Comparison of ENCODE assay signal across 8 mouse cellular contexts in genomic region chr7:12961511-12962141, GRCm38 (mm10). TPM values are rescaled to one million over a fixed set of nuclear protein-coding genes. Genes with fewer than 3 reads are reported as not detected.
DNase-seq lines count a peak whose midpoint lies in the region; ATAC-seq and TF ChIP-seq lines count a peak whose summit lies in the region.

No protein-coding gene starts in this region.

- H3K36me3 ChIP-seq in forebrain, postnatal 0 days (ENCODE audit: insufficient read depth) = no peaks in the 10 kb centered on the region
- H3K36me3 ChIP-seq in hindbrain, embryonic 11.5 days (ENCODE audit: control insufficient read depth, insufficient read depth, low read length) = no peaks in the 10 kb centered on the region

- WGBS in cerebellum, adult 2 months = 1% methylated on average over 29 of the region's 29 CpGs
- 1% methylated on average over 29 of the region's 29 CpGs for WGBS in forebrain, postnatal 0 days
- 4% methylated on average over 29 of the region's 29 CpGs for WGBS in hindbrain, embryonic 11.5 days

- peak; percentile 47; the same call in 1 of the 2 replicates for TF ChIP-seq POLR2A in cerebellum, adult 2 months (IDR thresholded peaks at IDR 0.05; ENCODE audit: borderline replicate concordance, insufficient read depth, low read length)

- H3K9ac ChIP-seq in forebrain, postnatal 0 days = peak overlapping the region; percentile 62
- H3K9ac ChIP-seq in hindbrain, embryonic 11.5 days (ENCODE audit: low read depth, low read length) = peak overlapping the region; percentile 62

- H3K27me3 ChIP-seq in cerebellum, adult 2 months (ENCODE audit: control insufficient read depth, insufficient read depth, low read length) = no peaks in the 10 kb centered on the region
- H3K27me3 ChIP-seq in forebrain, postnatal 0 days (ENCODE audit: insufficient read depth, low read length) = no peaks in the 10 kb centered on the region
- no peaks in the 10 kb centered on the region for H3K27me3 ChIP-seq in hindbrain, embryonic 11.5 days (ENCODE audit: control insufficient read depth, insufficient read depth, low read length)

- peaks cover 5% of the 10 kb centered on the region; the same call in 1 of the 2 replicates for H3K4me1 ChIP-seq in cerebellum, adult 2 months (ENCODE audit: control insufficient read depth, insufficient read depth, low read length)
- peaks cover under 1% of the 10 kb centered on the region; the same call in 1 of the 2 replicates for H3K4me1 ChIP-seq in forebrain, postnatal 0 days (ENCODE audit: insufficient read depth)
- H3K4me1 ChIP-seq in hindbrain, embryonic 11.5 days (replicated peaks; ENCODE audit: control insufficient read depth, insufficient read depth, low read length) = peaks cover 4% of the 10 kb centered on the region; the same call in 1 of the 2 replicates

- peak overlapping the region; percentile 70 for H3K27ac ChIP-seq in cerebellum, adult 2 months (ENCODE audit: insufficient read depth, low read length)
- peak overlapping the region; percentile 89 for H3K27ac ChIP-seq in forebrain, postnatal 0 days (ENCODE audit: low read depth, low read length)
- H3K27ac ChIP-seq in hindbrain, embryonic 11.5 days (ENCODE audit: low read depth, low read length) = peak overlapping the region; percentile 43; the same call in 1 of the 2 replicates

- DNase-seq in MN1 (ENCODE audit: low spot score) = peak; percentile 88
- peak; percentile 45 to 69 for DNase-seq in cerebellum, adult 2 months
- peak; percentile 90 for DNase-seq in forebrain, postnatal 0 days
- DNase-seq in hindbrain, embryonic 11.5 days (ENCODE audit: low spot score) = peak; percentile 80
- peak; percentile 42 to 64 for DNase-seq in layer of hippocampus, postnatal 14 days (ENCODE audit: low spot score in 2 of 2)
- DNase-seq in lung, postnatal 25 days (ENCODE audit: low spot score) = peak; percentile 61
- DNase-seq in retina, postnatal 1 day = peak; percentile 91
- peak; percentile 75 for DNase-seq in thymus, postnatal 4 days

- TF ChIP-seq CTCF in cerebellum, adult 2 months (IDR thresholded peaks at IDR 0.05; ENCODE audit: borderline replicate concordance, insufficient read depth, low read depth, low read length) = no peak
- no peak for TF ChIP-seq CTCF in forebrain, postnatal 0 days (IDR thresholded peaks at IDR 0.05; ENCODE audit: low read depth)

- H3K9me3 ChIP-seq in forebrain, postnatal 0 days (ENCODE audit: low read length) = no peaks in the 10 kb centered on the region
- H3K9me3 ChIP-seq in hindbrain, embryonic 11.5 days (ENCODE audit: control insufficient read depth, low read length) = no peaks in the 10 kb centered on the region

- ATAC-seq in forebrain, postnatal 0 days = peak; percentile 80
- ATAC-seq in hindbrain, embryonic 11.5 days (ENCODE audit: low FRiP score) = peak; percentile 75

- peak overlapping the region; percentile 100 for H3K4me3 ChIP-seq in cerebellum, adult 2 months (replicated peaks; ENCODE audit: insufficient read depth, low read depth, low read length)
- peak overlapping the region; percentile 52 for H3K4me3 ChIP-seq in forebrain, postnatal 0 days (ENCODE audit: low read depth, low read length)
- peak overlapping the region; percentile 34 for H3K4me3 ChIP-seq in hindbrain, embryonic 11.5 days (ENCODE audit: low read depth, low read length)

- peak overlapping the region; percentile 64 for H3K4me2 ChIP-seq in forebrain, postnatal 0 days (ENCODE audit: low read depth)
- H3K4me2 ChIP-seq in hindbrain, embryonic 11.5 days (replicated peaks; ENCODE audit: low read depth, low read length) = peak overlapping the region; percentile 45

RNA-seq across cellular contexts. Expression of gene Zfp324, which starts 4.0 kb away (rescaled TPM):
- polyA plus RNA-seq in cerebellum, adult 2 months (2012; rRNA removed) = 5.8 and 6.2 TPM in 2 replicates
- 32.9 and 47.7 TPM in 2 replicates for total RNA-seq in forebrain, postnatal 0 days (2014; rRNA removed)
- polyA plus RNA-seq in forebrain, postnatal 0 days (2015; fragmentation: Nextera tagmentation; extraction: Ambion mirVana) = 6.8 and 8.8 TPM in 2 replicates
- polyA plus RNA-seq in hindbrain, embryonic 11.5 days (2014; fragmentation: Nextera tagmentation; extraction: Ambion mirVana) = 7.4 and 8.0 TPM in 2 replicates
- total RNA-seq in layer of hippocampus, postnatal 14 days (2021) = 10 to 100 TPM; 12.0 to 13.5 TPM

RNA-seq across cellular contexts. Expression of gene Zfp446, which starts 16.0 kb away (rescaled TPM):
- 13.8 and 16.0 TPM in 2 replicates for polyA plus RNA-seq in cerebellum, adult 2 months (2012; rRNA removed)
- total RNA-seq in forebrain, postnatal 0 days (2014; rRNA removed) = 7.5 and 13.0 TPM in 2 replicates
- 6.0 and 8.2 TPM in 2 replicates for polyA plus RNA-seq in forebrain, postnatal 0 days (2015; fragmentation: Nextera tagmentation; extraction: Ambion mirVana)
- polyA plus RNA-seq in hindbrain, embryonic 11.5 days (2014; fragmentation: Nextera tagmentation; extraction: Ambion mirVana) = 8.5 and 11.7 TPM in 2 replicates
- 1 to 10 TPM; 8.3 to 9.1 TPM for total RNA-seq in layer of hippocampus, postnatal 14 days (2021)

RNA-seq across cellular contexts. Expression of gene Rnf225, which starts 34.4 kb away (rescaled TPM):
- 2.6 and 3.5 TPM in 2 replicates for polyA plus RNA-seq in cerebellum, adult 2 months (2012; rRNA removed)
- total RNA-seq in forebrain, postnatal 0 days (2014; rRNA removed) = 1.7 and 1.8 TPM in 2 replicates
- 0.36 and 0.75 TPM in 2 replicates for polyA plus RNA-seq in forebrain, postnatal 0 days (2015; fragmentation: Nextera tagmentation; extraction: Ambion mirVana)
- 0.50 and 0.66 TPM in 2 replicates for polyA plus RNA-seq in hindbrain, embryonic 11.5 days (2014; fragmentation: Nextera tagmentation; extraction: Ambion mirVana)
- 1 to 10 TPM in 1 of 2 experiments, under 1 TPM in 1; 0.92 to 1.2 TPM for total RNA-seq in layer of hippocampus, postnatal 14 days (2021)

RNA-seq across cellular contexts. Expression of gene Slc27a5, which starts 36.4 kb away (rescaled TPM):
- polyA plus RNA-seq in cerebellum, adult 2 months (2012; rRNA removed) = 1.7 and 2.1 TPM in 2 replicates
- total RNA-seq in forebrain, postnatal 0 days (2014; rRNA removed) = 0.23 and 0.43 TPM in 2 replicates
- 0.08 and 0.18 TPM in 2 replicates for polyA plus RNA-seq in forebrain, postnatal 0 days (2015; fragmentation: Nextera tagmentation; extraction: Ambion mirVana)
- polyA plus RNA-seq in hindbrain, embryonic 11.5 days (2014; fragmentation: Nextera tagmentation; extraction: Ambion mirVana) = not detected in 2 replicates
- under 1 TPM in 1 of 2 experiments, not detected in 1; 0.26 TPM for total RNA-seq in layer of hippocampus, postnatal 14 days (2021)

RNA-seq across cellular contexts. Expression of gene Trim28, which starts 37.3 kb away (rescaled TPM):
- 250 and 266 TPM in 2 replicates for polyA plus RNA-seq in cerebellum, adult 2 months (2012; rRNA removed)
- 430 and 485 TPM in 2 replicates for total RNA-seq in forebrain, postnatal 0 days (2014; rRNA removed)
- polyA plus RNA-seq in forebrain, postnatal 0 days (2015; fragmentation: Nextera tagmentation; extraction: Ambion mirVana) = 209 and 211 TPM in 2 replicates
- 427 and 438 TPM in 2 replicates for polyA plus RNA-seq in hindbrain, embryonic 11.5 days (2014; fragmentation: Nextera tagmentation; extraction: Ambion mirVana)
- 100 to 1,000 TPM; 236 to 244 TPM for total RNA-seq in layer of hippocampus, postnatal 14 days (2021)

Comparison
In these comparisons a context has a peak if more than half of its experiments do, and no peak if none do; other contexts are left out.
1. Peak in every context shown above with its lines: DNase-seq, ATAC-seq, H3K4me3 ChIP-seq and H3K27ac ChIP-seq.
2. H3K4me3 ChIP-seq: peak in every context shown above with its lines; median percentile 100 in cerebellum, adult 2 months; 52 in forebrain, postnatal 0 days; 34 in hindbrain, embryonic 11.5 days.